Mouse (Mus musculus): ENCODE data around the gene Sirt5. TPM values are rescaled to one million over a fixed set of nuclear protein-coding genes. Genes with fewer than 3 reads are reported as not detected.
A peak's percentile ranks its signal among the peaks of the same experiment; 100 is the strongest.

Gene Sirt5
- polyA plus RNA-seq (2015; fragmentation: Nextera tagmentation; extraction: Ambion mirVana), result 22.3 and 24.9 TPM in 2 replicates

GRCm38 (mm10) chr13:43364985-43365824, at the start of gene Sirt5:
Sirt5 (plus strand) TSS chr13:43365496.
- Histone ChIP-seq H3K9ac (ENCODE audit: low read length) (peak within 1 kb of the TSS; percentile 78), H3K4me1 (replicated peaks; ENCODE audit: control insufficient read depth, insufficient read depth, low read length) (no peaks in the 10 kb centered on the region; the same call in 1 of the 2 replicates)
- WGBS, result 14% methylated on average over 41 of the region's 42 CpGs

DNA sequence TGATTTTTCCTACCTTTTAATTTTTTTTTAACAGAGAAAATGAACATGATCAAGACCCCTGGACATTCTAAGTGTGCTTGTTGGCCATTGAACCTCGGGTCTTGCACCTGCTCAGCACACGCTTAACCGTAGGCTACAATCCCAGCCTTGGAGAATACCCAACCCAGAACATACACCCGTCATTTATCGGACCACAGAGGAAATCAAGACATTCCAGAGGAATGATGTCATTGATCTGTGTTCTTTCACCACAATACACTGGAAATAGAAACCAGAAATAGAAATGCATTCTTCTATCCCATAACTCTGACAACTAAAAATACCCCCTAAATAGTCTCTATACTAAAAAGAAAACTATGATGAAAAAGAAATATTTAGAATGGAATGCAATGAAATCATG, 47.9 kb upstream of the Sirt5 start:
- Histone ChIP-seq H3K27me3 (ENCODE audit: control insufficient read depth, insufficient read depth, low read depth, low read length) (no peaks in the 10 kb centered on the region), H3K9ac (ENCODE audit: low read length) (no peak overlapping the region), H3K27ac (ENCODE audit: low read length) (no peak overlapping the region), H3K4me1 (replicated peaks; ENCODE audit: control insufficient read depth, insufficient read depth, low read length) (no peaks in the 10 kb centered on the region), H3K4me2 (ENCODE audit: low read depth, low read length) (no peak overlapping the region), H3K9me3 (ENCODE audit: control insufficient read depth, low read length) (peaks cover 2% of the 10 kb centered on the region; the same call in 1 of the 2 replicates), H3K36me3 (ENCODE audit: control insufficient read depth, insufficient read depth, low read length) (no peaks in the 10 kb centered on the region), H3K4me3 (ENCODE audit: low read length) (no peak overlapping the region)
- ATAC-seq (ENCODE audit: low read depth), result no peak
- 41% methylated on average over 5 of the region's 5 CpGs for WGBS

More at GRCm38 (mm10) chr13:43364985-43365824, at the start of gene Sirt5:
- Histone ChIP-seq H3K36me3 (ENCODE audit: control insufficient read depth, insufficient read depth, low read length) (no peaks in the 10 kb centered on the region), H3K4me2 (ENCODE audit: low read depth, low read length) (peak within 1 kb of the TSS; percentile 88), H3K9me3 (ENCODE audit: control insufficient read depth, low read length) (no peaks in the 10 kb centered on the region), H3K27ac (ENCODE audit: low read length) (peak within 1 kb of the TSS; percentile 32), H3K4me3 (ENCODE audit: low read length) (peak within 1 kb of the TSS; percentile 68), H3K27me3 (ENCODE audit: control insufficient read depth, insufficient read depth, low read depth, low read length) (no peaks in the 10 kb centered on the region)
- peak; percentile 91 for ATAC-seq (ENCODE audit: low read depth)

- Histone ChIP-seq H3K4me2 (ENCODE audit: low read depth, low read length) (no peak overlapping the region), H3K36me3 (ENCODE audit: control insufficient read depth, insufficient read depth, low read length) (no peaks in the 10 kb centered on the region), H3K9me3 (ENCODE audit: control insufficient read depth, low read length) (peaks cover 2% of the 10 kb centered on the region; the same call in 1 of the 2 replicates), H3K4me1 (replicated peaks; ENCODE audit: control insufficient read depth, insufficient read depth, low read length) (no peaks in the 10 kb centered on the region), H3K4me3 (ENCODE audit: low read length) (no peak overlapping the region), H3K9ac (ENCODE audit: low read length) (no peak overlapping the region), H3K27me3 (ENCODE audit: control insufficient read depth, insufficient read depth, low read depth, low read length) (no peaks in the 10 kb centered on the region), H3K27ac (ENCODE audit: low read length) (no peak overlapping the region)
- no peak for ATAC-seq (ENCODE audit: low read depth)
- 66% methylated on average over 3 of the region's 3 CpGs for WGBS
Observed at GRCm38 (mm10) chr13:43319396-43319795, 45.9 kb upstream of the Sirt5 start.

DNA sequence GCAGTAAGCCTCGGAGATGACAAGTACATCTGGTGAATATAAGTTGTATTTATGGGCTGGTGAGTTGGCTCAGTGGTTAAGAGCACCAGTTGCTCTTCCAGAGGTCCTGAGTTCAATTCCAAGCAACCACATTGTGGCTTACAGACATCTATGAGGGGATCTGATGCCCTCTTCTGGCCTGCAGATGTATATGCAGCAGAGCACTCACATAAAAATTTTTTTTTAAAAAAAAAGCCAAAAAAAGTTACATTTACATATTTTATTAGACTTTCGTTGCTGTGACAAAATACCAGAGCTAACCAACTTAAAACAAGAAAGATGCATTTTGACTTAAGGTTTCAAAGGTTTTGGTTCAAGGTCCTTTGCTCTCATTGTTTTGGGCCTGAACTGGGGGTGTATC, 43.8 kb upstream of the Sirt5 start:
- ATAC-seq (ENCODE audit: low read depth), result no peak
- Histone ChIP-seq H3K27me3 (ENCODE audit: control insufficient read depth, insufficient read depth, low read depth, low read length) (no peaks in the 10 kb centered on the region), H3K4me1 (replicated peaks; ENCODE audit: control insufficient read depth, insufficient read depth, low read length) (no peaks in the 10 kb centered on the region), H3K4me2 (ENCODE audit: low read depth, low read length) (no peak overlapping the region), H3K4me3 (ENCODE audit: low read length) (no peak overlapping the region), H3K9ac (ENCODE audit: low read length) (no peak overlapping the region), H3K9me3 (ENCODE audit: control insufficient read depth, low read length) (peaks cover 2% of the 10 kb centered on the region; the same call in 1 of the 2 replicates), H3K36me3 (ENCODE audit: control insufficient read depth, insufficient read depth, low read length) (no peaks in the 10 kb centered on the region), H3K27ac (ENCODE audit: low read length) (no peak overlapping the region)
- 70% methylated on average over 2 of the region's 2 CpGs for WGBS

DNA sequence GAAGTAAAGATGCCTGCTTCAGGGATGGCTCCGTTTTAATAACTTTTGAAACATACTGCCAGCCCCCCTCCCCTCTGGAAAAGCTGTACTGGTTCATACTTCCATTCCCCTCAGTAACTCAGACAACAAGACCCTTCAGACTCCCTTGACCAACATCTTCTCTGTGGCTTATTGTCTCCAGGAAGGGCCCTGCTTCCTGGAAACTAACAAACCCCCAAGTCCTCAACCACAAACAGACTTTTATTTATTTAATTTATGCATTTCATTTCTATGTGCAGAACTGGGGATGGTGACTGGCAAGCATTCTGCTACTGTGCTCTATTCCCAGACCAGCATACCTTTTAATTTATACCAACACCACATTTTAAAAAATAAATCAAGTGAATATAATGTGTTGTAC, 39.9 kb upstream of the Sirt5 start:
- Histone ChIP-seq H3K4me3 (ENCODE audit: low read length) (no peak overlapping the region), H3K4me2 (ENCODE audit: low read depth, low read length) (no peak overlapping the region), H3K27ac (ENCODE audit: low read length) (no peak overlapping the region), H3K36me3 (ENCODE audit: control insufficient read depth, insufficient read depth, low read length) (no peaks in the 10 kb centered on the region), H3K27me3 (ENCODE audit: control insufficient read depth, insufficient read depth, low read depth, low read length) (no peaks in the 10 kb centered on the region), H3K9ac (ENCODE audit: low read length) (no peak overlapping the region), H3K9me3 (ENCODE audit: control insufficient read depth, low read length) (no peaks in the 10 kb centered on the region), H3K4me1 (replicated peaks; ENCODE audit: control insufficient read depth, insufficient read depth, low read length) (no peaks in the 10 kb centered on the region)
- ATAC-seq (ENCODE audit: low read depth), result no peak
- 54% methylated on average over 1 of the region's 1 CpGs for WGBS

DNA sequence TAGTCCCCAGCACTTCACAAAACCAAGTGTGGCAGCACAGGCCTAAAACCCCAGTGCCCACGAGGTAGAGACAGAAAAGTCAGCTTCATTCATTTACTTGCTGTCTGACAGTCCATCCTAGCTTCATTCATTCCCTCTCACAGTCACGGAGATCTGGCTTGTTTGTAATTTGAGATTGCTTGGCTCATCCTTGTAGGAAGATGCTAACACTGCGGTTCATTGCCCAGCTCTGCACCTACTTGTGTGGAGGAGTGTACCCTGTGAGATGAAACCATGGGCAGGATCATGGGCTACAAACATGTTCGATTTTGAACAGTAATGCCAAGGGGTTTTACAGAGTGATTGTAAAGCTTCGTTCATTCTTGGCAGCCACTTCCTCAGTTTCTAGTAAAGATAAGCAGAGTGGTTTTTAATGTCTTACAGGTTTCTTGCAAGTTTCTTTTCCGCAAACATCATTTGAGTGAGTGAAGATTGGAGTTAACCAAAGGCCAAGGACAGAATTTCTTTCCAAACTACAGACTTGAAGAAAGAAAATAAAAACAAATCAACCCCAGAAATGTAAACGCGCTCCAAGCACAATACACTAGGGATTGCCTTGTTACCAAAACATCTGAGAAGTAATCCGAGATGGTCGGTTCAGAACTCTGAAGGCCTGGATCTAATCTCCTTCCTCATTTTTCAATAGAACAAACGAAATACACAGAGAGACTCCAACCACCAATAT, 33.4 kb upstream of the Sirt5 start:
- H3K27ac ChIP-seq (ENCODE audit: low read length), result peak overlapping the region; percentile 61
- 34% methylated on average over 11 of the region's 11 CpGs for WGBS

GRCm38 (mm10) chr13:43332591-43332990, 32.7 kb upstream of the Sirt5 start:
- Histone ChIP-seq H3K27ac (ENCODE audit: low read length) (no peak overlapping the region), H3K27me3 (ENCODE audit: control insufficient read depth, insufficient read depth, low read depth, low read length) (no peaks in the 10 kb centered on the region), H3K4me3 (ENCODE audit: low read length) (no peak overlapping the region), H3K9ac (ENCODE audit: low read length) (no peak overlapping the region), H3K4me2 (ENCODE audit: low read depth, low read length) (no peak overlapping the region), H3K36me3 (ENCODE audit: control insufficient read depth, insufficient read depth, low read length) (no peaks in the 10 kb centered on the region), H3K9me3 (ENCODE audit: control insufficient read depth, low read length) (no peaks in the 10 kb centered on the region), H3K4me1 (replicated peaks; ENCODE audit: control insufficient read depth, insufficient read depth, low read length) (peaks cover 20% of the 10 kb centered on the region)
- 31% methylated on average over 7 of the region's 7 CpGs for WGBS
- no peak for ATAC-seq (ENCODE audit: low read depth)

More for the DNA sequence above, 33.4 kb upstream of the Sirt5 start:
- Histone ChIP-seq H3K4me1 (replicated peaks; ENCODE audit: control insufficient read depth, insufficient read depth, low read length) (peaks cover 13% of the 10 kb centered on the region), H3K9me3 (ENCODE audit: control insufficient read depth, low read length) (no peaks in the 10 kb centered on the region), H3K9ac (ENCODE audit: low read length) (no peak overlapping the region), H3K36me3 (ENCODE audit: control insufficient read depth, insufficient read depth, low read length) (no peaks in the 10 kb centered on the region), H3K4me3 (ENCODE audit: low read length) (no peak overlapping the region), H3K27me3 (ENCODE audit: control insufficient read depth, insufficient read depth, low read depth, low read length) (no peaks in the 10 kb centered on the region), H3K4me2 (ENCODE audit: low read depth, low read length) (no peak overlapping the region)
- ATAC-seq (ENCODE audit: low read depth), result no peak

- H3K36me3 ChIP-seq (ENCODE audit: control insufficient read depth, insufficient read depth, low read length), result no peaks in the 10 kb centered on the region
- no peaks in the 10 kb centered on the region for H3K27me3 ChIP-seq (ENCODE audit: control insufficient read depth, insufficient read depth, low read depth, low read length)
- 25% methylated on average over 12 of the region's 12 CpGs for WGBS
- peak overlapping the region; percentile 75 for H3K27ac ChIP-seq (ENCODE audit: low read length)
- peak; percentile 92 for ATAC-seq (ENCODE audit: low read depth)
- peak overlapping the region; percentile 31 for H3K9ac ChIP-seq (ENCODE audit: low read length)
- peaks cover 27% of the 10 kb centered on the region for H3K4me1 ChIP-seq (replicated peaks; ENCODE audit: control insufficient read depth, insufficient read depth, low read length)
- no peaks in the 10 kb centered on the region for H3K9me3 ChIP-seq (ENCODE audit: control insufficient read depth, low read length)
- H3K4me2 ChIP-seq (ENCODE audit: low read depth, low read length), result no peak overlapping the region
- H3K4me3 ChIP-seq (ENCODE audit: low read length), result no peak overlapping the region
Observed at GRCm38 (mm10) chr13:43336425-43337221, 28.7 kb upstream of the Sirt5 start.
